Mouse (Mus musculus): ENCODE measurements around the gene Gm20708. TPM values are rescaled to one million over a fixed set of nuclear protein-coding genes. Genes with fewer than 3 reads are reported as not detected.

Gm20708 gene
- total RNA-seq (2021): 1 to 10 TPM; 1.4 to 2.2 TPM

- intact Hi-C loops (cut with DNase I): no loop called here
- DNase-seq (ENCODE audit: low spot score in 2 of 2): peak in 1 of 2 experiments; percentile 35
Observed at GRCm38 (mm10) chr11:117809407-117810311, at the start of gene Gm20708, which contains the start of gene Syngr2. TSS of gene Gm20708 (plus strand) at chr11:117809668. TSS of gene Syngr2 (plus strand) at chr11:117809668.

GRCm38 (mm10) chr11:117760374-117761119 is 48.9 kb upstream of the Gm20708 start:
- intact Hi-C loops (cut with DNase I): no loop called here
- no peak for DNase-seq (ENCODE audit: low spot score in 2 of 2)

GRCm38 (mm10) chr11:117761801-117762200 is 47.7 kb upstream of the Gm20708 start:
- intact Hi-C loops (cut with DNase I): no loop called here
- no peak for DNase-seq (ENCODE audit: low spot score in 2 of 2)

GRCm38 (mm10) chr11:117762246-117762645 is 47.2 kb upstream of the Gm20708 start:
- DNase-seq (ENCODE audit: low spot score in 2 of 2): no peak
- intact Hi-C loops (cut with DNase I): no loop called here

GRCm38 (mm10) chr11:117764319-117764718 is 45.1 kb upstream of the Gm20708 start:
- intact Hi-C loops (cut with DNase I): no loop called here
- DNase-seq (ENCODE audit: low spot score in 2 of 2): no peak

- no peak for DNase-seq (ENCODE audit: low spot score in 2 of 2)
- intact Hi-C loops (cut with DNase I): no loop called here
Observed at GRCm38 (mm10) chr11:117765361-117765760, 44.1 kb upstream of the Gm20708 start.

- DNase-seq (ENCODE audit: low spot score in 2 of 2): peak in 1 of 2 experiments; percentile 52
Observed at GRCm38 (mm10) chr11:117766275-117766674, 43.2 kb upstream of the Gm20708 start.

GRCm38 (mm10) chr11:117768725-117769682 is 40.5 kb upstream of the Gm20708 start:
- DNase-seq (ENCODE audit: low spot score in 2 of 2): no peak
- intact Hi-C loops (cut with DNase I): no loop called here

More at GRCm38 (mm10) chr11:117766275-117766674, 43.2 kb upstream of the Gm20708 start:
- intact Hi-C loops (cut with DNase I): no loop called here

GRCm38 (mm10) chr11:117769683-117770047 is 39.8 kb upstream of the Gm20708 start:
- no peak for DNase-seq (ENCODE audit: low spot score in 2 of 2)
- intact Hi-C loops (cut with DNase I): no loop called here

GRCm38 (mm10) chr11:117770407-117770806 is 39.1 kb upstream of the Gm20708 start:
- intact Hi-C loops (cut with DNase I): no loop called here
- DNase-seq (ENCODE audit: low spot score in 2 of 2): no peak

GRCm38 (mm10) chr11:117772352-117772751 is 37.1 kb upstream of the Gm20708 start:
- intact Hi-C loops (cut with DNase I): no loop called here
- no peak for DNase-seq (ENCODE audit: low spot score in 2 of 2)

- no peak for DNase-seq (ENCODE audit: low spot score in 2 of 2)
- intact Hi-C loops (cut with DNase I): no loop called here
Observed at GRCm38 (mm10) chr11:117774925-117775324, 34.5 kb upstream of the Gm20708 start.

GRCm38 (mm10) chr11:117775540-117775939 is 33.9 kb upstream of the Gm20708 start:
- no peak for DNase-seq (ENCODE audit: low spot score in 2 of 2)
- intact Hi-C loops (cut with DNase I): no loop called here

- intact Hi-C loops (cut with DNase I): no loop called here
- DNase-seq (ENCODE audit: low spot score in 2 of 2): no peak
Observed at GRCm38 (mm10) chr11:117776085-117776792, 33.2 kb upstream of the Gm20708 start.

- no peak for DNase-seq (ENCODE audit: low spot score in 2 of 2)
- intact Hi-C loops (cut with DNase I): no loop called here
Observed at GRCm38 (mm10) chr11:117777111-117777510, 32.4 kb upstream of the Gm20708 start.

GRCm38 (mm10) chr11:117778031-117778430 is 31.4 kb upstream of the Gm20708 start:
- intact Hi-C loops (cut with DNase I): no loop called here
- no peak for DNase-seq (ENCODE audit: low spot score in 2 of 2)

GRCm38 (mm10) chr11:117778851-117779433 is 30.5 kb upstream of the Gm20708 start:
- no peak for DNase-seq (ENCODE audit: low spot score in 2 of 2)
- intact Hi-C loops (cut with DNase I): no loop called here

GRCm38 (mm10) chr11:117779434-117780198 is 29.9 kb upstream of the Gm20708 start:
- no peak for DNase-seq (ENCODE audit: low spot score in 2 of 2)
- intact Hi-C loops (cut with DNase I): loop anchor here (5.0 kb wide), 1 partner anchor 72 kb away; no protein-coding TSS in a partner anchor
